Mouse (Mus musculus): ENCODE measurements around the gene Qrfpr. TPM values are rescaled to one million over a fixed set of nuclear protein-coding genes. Genes with fewer than 3 reads are reported as not detected.
A peak's percentile ranks its signal among the peaks of the same experiment; 100 is the strongest.

The Qrfpr gene
- polyA plus RNA-seq, 1 experiment from 2014 or later: not detected

- WGBS (ENCODE audit: insufficient replicate concordance): 63% methylated on average over 19 of the region's 19 CpGs
- H3K27me3 ChIP-seq: no peaks in the 10 kb centered on the region
- no peak for ATAC-seq (ENCODE audit: insufficient read depth)
- H3K27ac ChIP-seq (replicated peaks): no peak overlapping the region
- no peaks in the 10 kb centered on the region for H3K9me3 ChIP-seq (replicated peaks)
- no peaks in the 10 kb centered on the region for H3K36me3 ChIP-seq (replicated peaks)
- no peak overlapping the region for H3K4me2 ChIP-seq
- no peak overlapping the region for H3K4me3 ChIP-seq (replicated peaks)
- H3K9ac ChIP-seq: no peak overlapping the region
- H3K4me1 ChIP-seq (replicated peaks): no peaks in the 10 kb centered on the region
Observed at GRCm38 (mm10) chr3:36207520-36208264, 14.4 kb downstream of the Qrfpr start.

GRCm38 (mm10) chr3:36202932-36203331 lies 19.2 kb downstream of the Qrfpr start:
- no peaks in the 10 kb centered on the region for H3K9me3 ChIP-seq (replicated peaks)
- 58% methylated on average over 7 of the region's 7 CpGs for WGBS (ENCODE audit: insufficient replicate concordance)
- H3K27me3 ChIP-seq: no peaks in the 10 kb centered on the region
- ATAC-seq (ENCODE audit: insufficient read depth): no peak
- no peaks in the 10 kb centered on the region for H3K36me3 ChIP-seq (replicated peaks)
- no peak overlapping the region for H3K4me3 ChIP-seq (replicated peaks)
- no peak overlapping the region for H3K27ac ChIP-seq (replicated peaks)
- H3K4me1 ChIP-seq (replicated peaks): no peaks in the 10 kb centered on the region
- no peak overlapping the region for H3K9ac ChIP-seq
- no peak overlapping the region for H3K4me2 ChIP-seq

GRCm38 (mm10) chr3:36201098-36201497 lies 21.0 kb downstream of the Qrfpr start:
- Histone ChIP-seq H3K4me3 (replicated peaks) (no peak overlapping the region), H3K9ac (no peak overlapping the region), H3K4me2 (no peak overlapping the region), H3K27me3 (no peaks in the 10 kb centered on the region), H3K9me3 (replicated peaks) (no peaks in the 10 kb centered on the region), H3K27ac (replicated peaks) (no peak overlapping the region), H3K36me3 (replicated peaks) (no peaks in the 10 kb centered on the region), H3K4me1 (replicated peaks) (no peaks in the 10 kb centered on the region)
- no peak for ATAC-seq (ENCODE audit: insufficient read depth)
- 65% methylated on average over 5 of the region's 5 CpGs for WGBS (ENCODE audit: insufficient replicate concordance)

- 71% methylated on average over 8 of the region's 8 CpGs for WGBS (ENCODE audit: insufficient replicate concordance)
- H3K9ac ChIP-seq: no peak overlapping the region
- H3K4me3 ChIP-seq (replicated peaks): no peak overlapping the region
- H3K4me1 ChIP-seq (replicated peaks): no peaks in the 10 kb centered on the region
- no peak overlapping the region for H3K4me2 ChIP-seq
- no peaks in the 10 kb centered on the region for H3K27me3 ChIP-seq
- no peak overlapping the region for H3K27ac ChIP-seq (replicated peaks)
- ATAC-seq (ENCODE audit: insufficient read depth): no peak
- H3K9me3 ChIP-seq (replicated peaks): no peaks in the 10 kb centered on the region
- no peaks in the 10 kb centered on the region for H3K36me3 ChIP-seq (replicated peaks)
Observed at GRCm38 (mm10) chr3:36189243-36189642, 32.9 kb downstream of the Qrfpr start.

GRCm38 (mm10) chr3:36186510-36186909 lies 35.6 kb downstream of the Qrfpr start:
- Histone ChIP-seq H3K4me3 (replicated peaks) (no peak overlapping the region), H3K36me3 (replicated peaks) (no peaks in the 10 kb centered on the region), H3K4me1 (replicated peaks) (no peaks in the 10 kb centered on the region), H3K9me3 (replicated peaks) (no peaks in the 10 kb centered on the region), H3K9ac (no peak overlapping the region), H3K27ac (replicated peaks) (no peak overlapping the region), H3K27me3 (no peaks in the 10 kb centered on the region), H3K4me2 (no peak overlapping the region)
- WGBS (ENCODE audit: insufficient replicate concordance): 66% methylated on average over 4 of the region's 4 CpGs
- no peak for ATAC-seq (ENCODE audit: insufficient read depth)

GRCm38 (mm10) chr3:36181519-36181918 lies 40.6 kb downstream of the Qrfpr start:
- H3K9ac ChIP-seq: no peak overlapping the region
- no peaks in the 10 kb centered on the region for H3K4me1 ChIP-seq (replicated peaks)
- ATAC-seq (ENCODE audit: insufficient read depth): no peak
- H3K4me3 ChIP-seq (replicated peaks): no peak overlapping the region
- H3K4me2 ChIP-seq: no peak overlapping the region
- no peak overlapping the region for H3K27ac ChIP-seq (replicated peaks)
- H3K9me3 ChIP-seq (replicated peaks): no peaks in the 10 kb centered on the region
- 6% methylated on average over 4 of the region's 4 CpGs for WGBS (ENCODE audit: insufficient replicate concordance)
- H3K36me3 ChIP-seq (replicated peaks): no peaks in the 10 kb centered on the region
- H3K27me3 ChIP-seq: no peaks in the 10 kb centered on the region

- Histone ChIP-seq H3K4me1 (replicated peaks) (no peaks in the 10 kb centered on the region), H3K4me3 (replicated peaks) (no peak overlapping the region), H3K9ac (no peak overlapping the region), H3K4me2 (no peak overlapping the region), H3K27me3 (no peaks in the 10 kb centered on the region), H3K36me3 (replicated peaks) (no peaks in the 10 kb centered on the region), H3K9me3 (replicated peaks) (no peaks in the 10 kb centered on the region), H3K27ac (replicated peaks) (no peak overlapping the region)
- no peak for ATAC-seq (ENCODE audit: insufficient read depth)
- 77% methylated on average over 2 of the region's 2 CpGs for WGBS (ENCODE audit: insufficient replicate concordance)
Observed at GRCm38 (mm10) chr3:36173761-36174160, 48.4 kb downstream of the Qrfpr start.

GRCm38 (mm10) chr3:36171348-36171747 lies 50.8 kb downstream of the Qrfpr start:
- Histone ChIP-seq H3K27me3 (no peaks in the 10 kb centered on the region), H3K4me3 (replicated peaks) (no peak overlapping the region), H3K27ac (replicated peaks) (no peak overlapping the region), H3K9me3 (replicated peaks) (no peaks in the 10 kb centered on the region), H3K4me1 (replicated peaks) (no peaks in the 10 kb centered on the region), H3K9ac (no peak overlapping the region), H3K36me3 (replicated peaks) (no peaks in the 10 kb centered on the region; the same call in 1 of the 2 replicates), H3K4me2 (no peak overlapping the region)
- no peak for ATAC-seq (ENCODE audit: insufficient read depth)
- WGBS (ENCODE audit: insufficient replicate concordance): 75% methylated on average over 1 of the region's 1 CpGs

GRCm38 (mm10) chr3:36170670-36171210 lies 51.4 kb downstream of the Qrfpr start:
- H3K4me3 ChIP-seq (replicated peaks): no peak overlapping the region
- no peak for ATAC-seq (ENCODE audit: insufficient read depth)
- H3K4me1 ChIP-seq (replicated peaks): no peaks in the 10 kb centered on the region
- H3K27ac ChIP-seq (replicated peaks): no peak overlapping the region
- no peak overlapping the region for H3K9ac ChIP-seq
- WGBS (ENCODE audit: insufficient replicate concordance): 74% methylated on average over 1 of the region's 1 CpGs
- no peak overlapping the region for H3K4me2 ChIP-seq
- H3K9me3 ChIP-seq (replicated peaks): no peaks in the 10 kb centered on the region
- no peaks in the 10 kb centered on the region for H3K27me3 ChIP-seq
- H3K36me3 ChIP-seq (replicated peaks): peaks cover 3% of the 10 kb centered on the region

GRCm38 (mm10) chr3:36155268-36155667 lies 66.8 kb downstream of the Qrfpr start:
- no peak for ATAC-seq (ENCODE audit: insufficient read depth)
- Histone ChIP-seq H3K4me3 (replicated peaks) (no peak overlapping the region), H3K27me3 (no peaks in the 10 kb centered on the region), H3K4me2 (no peak overlapping the region), H3K9me3 (replicated peaks) (no peaks in the 10 kb centered on the region), H3K36me3 (replicated peaks) (peaks cover 10% of the 10 kb centered on the region), H3K4me1 (replicated peaks) (peaks cover 17% of the 10 kb centered on the region), H3K27ac (replicated peaks) (no peak overlapping the region), H3K9ac (no peak overlapping the region)
- WGBS (ENCODE audit: insufficient replicate concordance): 55% methylated on average over 5 of the region's 5 CpGs

- Histone ChIP-seq H3K9ac (peak within 1 kb of the TSS; percentile 73), H3K4me1 (replicated peaks) (peaks cover 17% of the 10 kb centered on the region), H3K4me2 (peak within 1 kb of the TSS; percentile 89), H3K4me3 (replicated peaks) (peak within 1 kb of the TSS; percentile 78), H3K36me3 (replicated peaks) (no peaks in the 10 kb centered on the region), H3K27ac (replicated peaks) (peak within 1 kb of the TSS; percentile 45; the same call in 1 of the 2 replicates), H3K27me3 (no peaks in the 10 kb centered on the region), H3K9me3 (replicated peaks) (no peaks in the 10 kb centered on the region)
- peak; percentile 98 for ATAC-seq (ENCODE audit: insufficient read depth)
- under 1% methylated on average over 54 of the region's 54 CpGs for WGBS (ENCODE audit: insufficient replicate concordance)
Observed at GRCm38 (mm10) chr3:36150934-36151686, 71.0 kb downstream of the Qrfpr start, which contains the start of gene D3Ertd254e. TSS of gene D3Ertd254e (plus strand) at chr3:36151017.
